Mouse (Mus musculus): ENCODE results near the gene Rnf215. TPM values are rescaled to one million over a fixed set of nuclear protein-coding genes. Genes with fewer than 3 reads are reported as not detected.

Rnf215 gene
- polyA plus RNA-seq, 1 experiment: 25.2 TPM

DNA sequence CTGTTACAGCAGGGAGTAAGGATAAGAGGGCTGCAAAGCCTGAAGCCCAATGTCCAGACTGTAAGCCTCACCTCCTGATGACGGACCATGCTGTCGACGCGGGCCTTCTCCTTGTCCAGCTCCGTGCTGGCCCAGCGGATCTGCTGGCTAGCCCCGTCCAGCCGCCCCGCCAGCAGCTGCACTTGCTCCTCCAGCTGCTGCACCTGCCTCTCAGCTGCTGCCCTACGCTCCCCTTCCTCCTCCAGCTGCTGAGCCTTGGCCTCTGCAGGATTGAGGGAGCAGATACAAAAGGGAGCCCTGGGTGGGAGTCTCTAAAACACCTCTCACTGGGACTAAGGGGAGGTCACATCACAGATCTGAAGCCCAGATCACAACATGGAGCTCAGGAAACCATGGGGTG is 12.1 kb downstream of the Rnf215 start:
- no peak for DNase-seq
- H3K27ac ChIP-seq (ENCODE audit: insufficient read depth, low read depth, low read length): no peak overlapping the region
- no peaks in the 10 kb centered on the region for H3K4me1 ChIP-seq (ENCODE audit: control insufficient read depth, insufficient read depth, low read length)
- no peaks in the 10 kb centered on the region for H3K27me3 ChIP-seq (replicated peaks; ENCODE audit: control insufficient read depth, insufficient read depth, low read length)
- 89% methylated on average over 10 of the region's 10 CpGs for WGBS
- no peaks in the 10 kb centered on the region for H3K36me3 ChIP-seq (ENCODE audit: control insufficient read depth, insufficient read depth, low read length)
- H3K4me3 ChIP-seq (ENCODE audit: insufficient read depth, low read depth, low read length): no peak overlapping the region
- TF ChIP-seq POLR2A (IDR thresholded peaks at IDR 0.05; ENCODE audit: low read depth, low read length) (no peak), CTCF (conservative IDR thresholded peaks at IDR 0.05; ENCODE audit: insufficient read depth, insufficient read length, low read depth, low read length) (no peak)

DNA sequence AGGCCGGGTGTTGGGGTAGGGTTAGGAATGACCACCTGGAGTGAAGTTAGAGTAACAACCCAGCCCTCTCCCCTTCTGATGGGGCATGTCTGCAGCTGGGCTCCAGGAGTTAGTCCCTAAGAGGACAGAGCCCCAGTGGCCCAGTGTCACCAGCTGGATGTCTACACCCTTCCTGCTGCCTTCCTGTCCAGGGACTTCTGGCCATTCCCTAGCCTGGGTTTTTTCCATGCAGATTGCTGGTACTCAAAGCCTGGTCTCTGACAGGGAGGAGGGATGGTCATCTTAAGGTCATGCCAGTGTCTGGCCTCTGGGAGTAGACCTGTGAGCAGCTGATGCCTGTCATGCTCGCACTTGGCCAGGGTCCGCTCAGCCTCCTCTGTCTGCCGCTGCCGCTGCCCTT is 13.1 kb downstream of the Rnf215 start:
- no peaks in the 10 kb centered on the region for H3K27me3 ChIP-seq (replicated peaks; ENCODE audit: control insufficient read depth, insufficient read depth, low read length)
- no peak overlapping the region for H3K4me3 ChIP-seq (ENCODE audit: insufficient read depth, low read depth, low read length)
- WGBS: 75% methylated on average over 5 of the region's 5 CpGs
- peak overlapping the region; percentile 71 for H3K27ac ChIP-seq (ENCODE audit: insufficient read depth, low read depth, low read length)
- H3K36me3 ChIP-seq (ENCODE audit: control insufficient read depth, insufficient read depth, low read length): no peaks in the 10 kb centered on the region
- TF ChIP-seq POLR2A (IDR thresholded peaks at IDR 0.05; ENCODE audit: low read depth, low read length): no peak
- DNase-seq: peak; percentile 81
- H3K4me1 ChIP-seq (ENCODE audit: control insufficient read depth, insufficient read depth, low read length): no peaks in the 10 kb centered on the region

DNA sequence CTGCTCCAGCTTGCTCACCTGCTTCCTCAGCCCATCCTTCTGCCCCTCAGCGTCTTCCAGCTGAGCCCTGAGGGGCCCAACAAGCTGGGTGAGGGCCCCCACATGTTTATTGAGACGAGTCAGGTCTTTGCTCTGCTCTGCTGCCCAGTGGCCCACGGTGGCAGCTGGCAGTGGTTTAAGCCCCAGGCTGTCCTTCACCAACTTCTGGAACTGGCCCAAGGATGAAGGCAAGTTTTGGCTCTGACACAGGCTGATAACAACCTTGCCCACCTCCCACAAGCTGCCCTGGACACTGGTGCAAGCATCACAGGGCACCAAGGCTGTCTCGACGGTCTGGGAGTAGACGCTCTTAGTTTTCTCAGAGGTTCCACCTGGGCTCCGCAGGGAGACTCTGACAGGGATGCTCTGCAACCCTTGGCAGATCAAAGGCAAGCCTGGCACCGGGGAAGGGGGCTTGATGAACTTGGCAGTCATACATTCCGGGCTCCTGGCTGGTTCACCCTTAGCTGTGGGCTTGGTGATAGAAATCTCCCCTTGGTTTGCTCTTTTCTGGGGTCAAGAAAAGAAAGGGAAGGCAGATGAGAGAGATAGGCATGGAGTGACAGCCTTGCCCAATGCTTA is 13.6 kb downstream of the Rnf215 start:
- 57% methylated on average over 9 of the region's 9 CpGs for WGBS
- DNase-seq: no peak
- H3K4me3 ChIP-seq (ENCODE audit: insufficient read depth, low read depth, low read length): no peak overlapping the region
- H3K27me3 ChIP-seq (replicated peaks; ENCODE audit: control insufficient read depth, insufficient read depth, low read length): no peaks in the 10 kb centered on the region
- TF ChIP-seq POLR2A (IDR thresholded peaks at IDR 0.05; ENCODE audit: low read depth, low read length): no peak
- TF ChIP-seq CTCF (conservative IDR thresholded peaks at IDR 0.05; ENCODE audit: insufficient read depth, insufficient read length, low read depth, low read length): no peak
- H3K27ac ChIP-seq (ENCODE audit: insufficient read depth, low read depth, low read length): peak overlapping the region; percentile 71
- no peaks in the 10 kb centered on the region for H3K36me3 ChIP-seq (ENCODE audit: control insufficient read depth, insufficient read depth, low read length)
- H3K4me1 ChIP-seq (ENCODE audit: control insufficient read depth, insufficient read depth, low read length): no peaks in the 10 kb centered on the region

DNA sequence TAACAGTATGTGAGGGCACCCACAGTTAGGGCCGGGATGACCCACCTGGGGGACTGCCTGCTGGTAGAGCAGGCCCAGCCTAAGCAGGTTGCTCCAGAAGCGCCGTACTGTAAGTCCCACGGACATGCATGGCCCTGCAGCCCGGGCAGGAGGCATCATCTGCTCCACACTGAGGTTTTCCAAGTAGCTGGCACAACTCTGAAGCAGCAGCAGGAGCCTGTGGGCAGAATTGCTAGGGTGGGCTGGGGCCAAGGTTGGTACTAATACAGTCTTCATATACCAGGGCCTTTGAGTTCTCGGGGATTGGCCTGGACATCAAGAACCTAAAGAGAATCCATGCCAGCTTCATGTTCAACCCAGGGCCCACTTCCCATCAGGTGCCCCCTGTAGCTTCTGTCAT is 14.9 kb downstream of the Rnf215 start:
- DNase-seq: no peak
- Histone ChIP-seq H3K27me3 (replicated peaks; ENCODE audit: control insufficient read depth, insufficient read depth, low read length) (no peaks in the 10 kb centered on the region), H3K4me1 (ENCODE audit: control insufficient read depth, insufficient read depth, low read length) (no peaks in the 10 kb centered on the region), H3K36me3 (ENCODE audit: control insufficient read depth, insufficient read depth, low read length) (no peaks in the 10 kb centered on the region), H3K27ac (ENCODE audit: insufficient read depth, low read depth, low read length) (no peak overlapping the region), H3K4me3 (ENCODE audit: insufficient read depth, low read depth, low read length) (no peak overlapping the region)
- 100% methylated on average over 6 of the region's 6 CpGs for WGBS
- TF ChIP-seq POLR2A (IDR thresholded peaks at IDR 0.05; ENCODE audit: low read depth, low read length): no peak
- no peak for TF ChIP-seq CTCF (conservative IDR thresholded peaks at IDR 0.05; ENCODE audit: insufficient read depth, insufficient read length, low read depth, low read length)

DNA sequence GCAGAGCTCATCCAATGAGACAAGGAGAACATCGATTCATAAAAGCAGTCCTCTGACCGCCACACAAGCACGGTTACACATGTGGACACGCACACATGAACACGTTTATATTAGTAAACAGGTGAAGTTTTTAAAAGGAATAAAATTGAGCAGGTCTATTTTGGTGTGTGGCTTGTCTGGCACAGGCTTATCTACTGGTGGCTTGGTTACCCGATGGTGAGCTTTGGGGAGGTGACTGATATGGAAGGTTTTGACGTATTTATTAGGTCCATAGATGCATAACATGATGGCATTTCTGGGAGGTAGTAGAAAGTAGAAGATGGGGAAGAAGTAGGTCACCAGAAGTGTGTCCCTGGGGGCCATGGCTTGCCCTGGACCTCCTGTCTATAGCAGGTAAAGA is 18.7 kb downstream of the Rnf215 start:
- TF ChIP-seq CTCF (conservative IDR thresholded peaks at IDR 0.05; ENCODE audit: insufficient read depth, insufficient read length, low read depth, low read length): no peak
- no peak for TF ChIP-seq POLR2A (IDR thresholded peaks at IDR 0.05; ENCODE audit: low read depth, low read length)

DNA sequence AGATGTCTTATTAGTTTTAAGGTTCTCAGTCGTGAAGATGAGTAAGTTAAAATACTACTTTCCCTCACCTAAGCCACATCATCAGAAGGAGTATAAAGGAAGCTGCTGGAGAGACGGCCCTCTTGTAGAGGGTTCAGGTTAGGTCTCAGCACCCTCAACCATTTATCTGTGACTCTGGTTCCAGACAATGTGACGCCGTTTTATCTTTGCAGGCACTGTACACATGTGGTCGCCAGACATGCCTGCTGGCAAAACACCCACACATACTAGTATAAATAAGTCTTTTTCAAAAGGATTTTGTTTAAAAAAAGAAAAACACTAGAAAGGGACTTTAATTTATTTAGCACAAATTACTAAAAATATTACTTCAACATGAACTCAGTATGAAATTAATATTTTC is 20.6 kb downstream of the Rnf215 start:
- no peak overlapping the region for H3K4me3 ChIP-seq (ENCODE audit: insufficient read depth, low read depth, low read length)
- DNase-seq: no peak
- TF ChIP-seq POLR2A (IDR thresholded peaks at IDR 0.05; ENCODE audit: low read depth, low read length) (no peak), CTCF (conservative IDR thresholded peaks at IDR 0.05; ENCODE audit: insufficient read depth, insufficient read length, low read depth, low read length) (no peak)
- no peaks in the 10 kb centered on the region for H3K27me3 ChIP-seq (replicated peaks; ENCODE audit: control insufficient read depth, insufficient read depth, low read length)
- no peak overlapping the region for H3K27ac ChIP-seq (ENCODE audit: insufficient read depth, low read depth, low read length)
- 88% methylated on average over 5 of the region's 5 CpGs for WGBS
- no peaks in the 10 kb centered on the region for H3K36me3 ChIP-seq (ENCODE audit: control insufficient read depth, insufficient read depth, low read length)
- H3K4me1 ChIP-seq (ENCODE audit: control insufficient read depth, insufficient read depth, low read length): peaks cover 9% of the 10 kb centered on the region; the same call in 1 of the 2 replicates

More for the DNA sequence above, 18.7 kb downstream of the Rnf215 start:
- Histone ChIP-seq H3K4me1 (ENCODE audit: control insufficient read depth, insufficient read depth, low read length) (no peaks in the 10 kb centered on the region), H3K27ac (ENCODE audit: insufficient read depth, low read depth, low read length) (no peak overlapping the region), H3K4me3 (ENCODE audit: insufficient read depth, low read depth, low read length) (no peak overlapping the region), H3K27me3 (replicated peaks; ENCODE audit: control insufficient read depth, insufficient read depth, low read length) (no peaks in the 10 kb centered on the region), H3K36me3 (ENCODE audit: control insufficient read depth, insufficient read depth, low read length) (no peaks in the 10 kb centered on the region)
- 93% methylated on average over 7 of the region's 7 CpGs for WGBS
- DNase-seq: no peak

DNA sequence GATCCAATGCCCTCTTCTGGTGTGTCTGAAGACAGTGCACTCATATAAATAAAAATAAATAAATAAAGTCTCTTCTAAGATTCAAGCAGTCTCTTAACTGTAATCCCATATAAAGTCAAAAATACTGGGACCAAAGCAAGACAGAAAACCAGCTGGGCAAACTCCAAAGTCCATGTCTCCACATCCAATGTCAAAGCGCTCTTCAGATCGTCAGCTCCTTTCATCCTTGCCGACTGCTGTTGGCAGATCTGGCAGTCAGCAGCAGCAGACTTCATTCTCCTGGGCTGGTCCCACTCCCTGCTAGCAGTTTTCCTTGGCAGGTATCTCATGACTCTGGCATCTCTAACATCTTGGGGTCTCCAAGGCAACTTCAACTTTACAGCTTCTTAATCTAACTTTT is 23.7 kb downstream of the Rnf215 start:
- 59% methylated on average over 3 of the region's 3 CpGs for WGBS

More for the DNA sequence above, 23.7 kb downstream of the Rnf215 start:
- H3K4me3 ChIP-seq (ENCODE audit: insufficient read depth, low read depth, low read length): no peak overlapping the region
- H3K36me3 ChIP-seq (ENCODE audit: control insufficient read depth, insufficient read depth, low read length): peaks cover 1% of the 10 kb centered on the region; the same call in 1 of the 2 replicates
- peaks cover 17% of the 10 kb centered on the region; the same call in 1 of the 2 replicates for H3K4me1 ChIP-seq (ENCODE audit: control insufficient read depth, insufficient read depth, low read length)
- TF ChIP-seq CTCF (conservative IDR thresholded peaks at IDR 0.05; ENCODE audit: insufficient read depth, insufficient read length, low read depth, low read length) (no peak), POLR2A (IDR thresholded peaks at IDR 0.05; ENCODE audit: low read depth, low read length) (no peak)
- no peaks in the 10 kb centered on the region for H3K27me3 ChIP-seq (replicated peaks; ENCODE audit: control insufficient read depth, insufficient read depth, low read length)
- H3K27ac ChIP-seq (ENCODE audit: insufficient read depth, low read depth, low read length): no peak overlapping the region
- DNase-seq: peak; percentile 78
